Mouse (Mus musculus) cerebellum, postnatal 14 days (tissue): ENCODE measurements at regions not wholly inside any gene's neighbourhood (a gene's known extent, or its start where the extent isn't known, plus 50 kb on each side); places are given as distances from the start of the nearest gene placed in this dataset.

Source experiments
- DNase-seq, 2 experiments: peaks; one replicate each; pipeline ENCODE4 v3.0.0; 2021; ENCODE audit warnings: mixed read lengths in 2 of 2

DNA sequence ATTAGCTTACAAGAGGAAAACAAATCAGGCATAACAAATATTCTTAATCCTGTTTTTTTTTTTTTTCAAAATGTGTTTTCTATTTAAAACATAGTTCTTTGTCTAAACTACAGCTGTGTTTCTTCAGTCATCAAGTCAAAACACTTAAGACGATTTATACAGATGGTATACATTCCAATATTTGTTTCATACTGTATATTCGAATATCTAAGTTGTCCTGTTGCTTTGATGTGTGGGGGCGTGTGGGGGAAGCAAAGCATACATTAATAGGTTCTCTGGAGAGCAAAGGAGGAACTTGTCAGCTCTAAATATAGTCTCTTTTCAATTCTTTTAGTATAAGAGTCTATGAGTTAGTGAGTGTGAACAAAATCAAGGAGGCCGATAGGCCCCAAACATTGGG is 1056.7 kb upstream of the Cdh7 start:
- DNase-seq: no peak

DNA sequence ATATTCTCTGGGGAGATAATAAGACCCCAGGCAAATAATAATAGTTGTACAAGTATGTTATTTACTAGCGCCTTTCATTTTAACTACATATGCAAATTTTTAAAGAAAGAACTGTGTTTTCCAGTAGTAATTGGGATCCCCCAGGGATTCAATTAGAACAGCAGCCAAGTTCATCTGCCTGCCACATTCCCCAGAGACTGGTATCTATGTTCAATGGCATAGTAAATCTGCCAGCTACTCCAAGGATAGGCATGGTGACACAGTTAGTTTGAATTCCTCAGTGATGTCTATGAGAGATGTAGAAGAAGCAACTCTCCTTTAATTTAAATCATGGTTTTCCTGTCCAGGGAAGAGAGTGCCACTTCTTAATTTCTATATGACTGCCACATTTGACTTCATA is 1047.9 kb upstream of the Cdh7 start:
- DNase-seq: peak; percentile 4 to 8

DNA sequence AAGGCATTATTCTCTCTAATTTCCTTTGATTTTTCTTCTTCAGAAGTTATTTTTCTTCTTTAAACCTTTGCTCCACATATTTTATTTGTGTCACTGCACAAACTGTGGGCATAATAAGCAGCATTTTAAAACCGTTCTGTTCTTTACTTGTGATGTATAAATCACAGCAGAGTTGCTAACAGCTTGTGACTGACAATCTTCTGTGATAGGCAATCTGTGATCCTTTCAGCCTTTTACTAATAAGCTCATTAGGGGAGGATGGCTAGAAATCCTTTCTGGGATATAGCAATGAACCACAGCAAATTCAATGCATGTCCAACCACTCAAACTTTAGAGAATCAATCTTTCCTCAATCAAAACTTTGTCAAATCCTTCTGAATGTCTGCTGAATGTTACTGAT is 1007.4 kb upstream of the Cdh7 start:
- no peak for DNase-seq

DNA sequence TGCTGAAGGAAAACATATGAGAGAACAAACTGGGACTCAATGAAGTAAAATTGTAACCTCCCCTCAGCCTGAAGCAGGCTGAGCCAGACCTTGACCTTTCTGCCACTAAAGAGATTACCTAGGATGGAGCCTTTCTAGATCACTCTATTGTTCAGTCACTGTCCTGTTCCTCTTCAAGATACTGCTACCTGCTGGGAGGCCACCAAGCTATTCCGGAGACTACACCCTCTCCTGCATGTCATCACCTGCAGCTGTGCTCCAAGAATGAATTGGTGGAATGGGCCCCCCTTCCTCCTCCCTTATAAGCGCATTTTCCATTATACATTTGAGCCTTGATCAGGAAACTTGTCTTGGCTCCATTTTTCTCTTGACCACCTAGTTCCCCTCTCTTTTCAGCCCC is 987.6 kb upstream of the Cdh7 start:
- no peak for DNase-seq
